Mouse (Mus musculus): ENCODE data around the gene Wnt7a. TPM values are rescaled to one million over a fixed set of nuclear protein-coding genes. Genes with fewer than 3 reads are reported as not detected.

Gene Wnt7a
- total RNA-seq (2021), result not detected
- long read RNA-seq, experiment 1, result 0 reads
- long read RNA-seq, experiment 2, result 0 reads

DNA sequence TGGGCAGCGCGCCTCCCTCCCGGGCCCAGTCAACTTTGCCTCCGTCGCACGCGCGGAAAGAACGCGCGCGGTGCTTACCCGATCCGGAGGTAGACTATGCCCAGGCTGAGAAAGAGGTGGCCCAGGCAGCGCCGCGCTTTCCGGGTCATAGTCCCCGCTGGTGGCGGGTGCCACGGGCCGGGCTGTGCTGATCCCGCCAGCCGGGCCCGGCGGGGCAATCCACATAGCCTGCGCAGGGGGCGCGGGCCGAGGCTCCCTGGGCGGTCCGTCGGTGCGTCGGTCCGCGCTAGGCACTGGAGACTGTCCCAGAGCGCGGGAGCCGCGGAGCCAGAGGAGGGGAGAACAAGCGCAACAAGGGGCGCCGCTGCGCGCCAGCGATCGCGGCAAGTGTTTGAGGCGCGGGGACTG is at the start of gene Wnt7a:
Gene Wnt7a (minus strand): TSS at position 403 of the 408 bp plus-strand sequence.
- peak; percentile 16 for DNase-seq

DNA sequence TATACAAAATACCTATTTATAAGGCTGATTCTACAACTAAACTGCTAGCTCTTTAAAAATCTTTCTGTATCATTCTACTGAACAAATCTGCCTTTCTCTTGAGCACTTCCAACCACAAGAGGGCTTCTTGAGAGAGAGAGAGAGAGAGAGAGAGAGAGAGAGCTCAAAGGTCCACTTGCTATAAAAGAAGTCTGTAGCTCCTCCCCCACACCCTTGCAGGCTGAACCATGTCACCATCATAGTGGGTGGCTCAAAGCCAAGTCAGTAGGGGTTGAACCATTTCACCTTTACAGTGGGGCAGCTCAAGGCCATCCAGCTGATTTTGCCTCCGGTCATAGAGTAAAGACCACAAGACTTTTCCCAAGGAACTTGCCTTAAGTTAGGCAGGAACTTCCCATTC is 48.3 kb upstream of the Wnt7a start:
- DNase-seq, result peak; percentile 22

DNA sequence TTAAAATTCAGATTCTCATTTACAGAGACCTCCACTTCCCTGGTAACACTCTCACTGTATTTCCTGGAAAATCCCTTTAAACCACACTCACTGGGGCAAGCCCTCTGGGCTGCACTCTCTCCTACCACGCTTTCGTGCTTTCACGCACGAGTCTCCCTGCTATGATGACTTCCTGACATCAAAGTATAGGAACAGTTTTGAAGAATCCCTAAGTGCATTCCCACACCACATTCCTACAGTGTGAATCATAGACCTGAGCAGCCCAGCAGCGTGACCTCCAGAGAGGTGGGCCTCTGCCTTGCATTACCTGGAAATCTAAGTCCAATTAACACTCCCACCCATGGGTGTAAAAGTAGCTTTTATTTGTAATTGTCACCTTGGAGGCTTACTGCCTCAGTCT is 43.4 kb upstream of the Wnt7a start:
- DNase-seq, result no peak

DNA sequence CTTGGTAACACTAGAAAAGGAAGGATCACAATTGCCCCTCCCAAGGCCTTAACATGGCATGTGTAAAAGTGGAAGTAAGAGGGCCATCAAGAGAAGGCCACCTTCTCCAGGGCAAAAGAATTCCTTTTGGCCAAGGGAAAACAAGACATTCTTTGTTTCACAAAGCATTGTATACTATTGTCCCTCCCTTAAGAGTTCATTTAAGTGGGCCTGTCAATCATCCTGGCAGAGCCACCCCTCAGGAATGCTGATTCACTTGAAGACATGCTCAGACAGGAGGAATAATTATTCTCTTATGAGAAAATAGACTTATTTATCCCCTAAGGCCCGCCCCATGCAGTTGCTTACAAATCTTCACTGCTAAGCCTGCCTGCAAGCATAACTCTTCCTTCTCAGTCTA is 40.9 kb upstream of the Wnt7a start:
- no peak for DNase-seq

DNA sequence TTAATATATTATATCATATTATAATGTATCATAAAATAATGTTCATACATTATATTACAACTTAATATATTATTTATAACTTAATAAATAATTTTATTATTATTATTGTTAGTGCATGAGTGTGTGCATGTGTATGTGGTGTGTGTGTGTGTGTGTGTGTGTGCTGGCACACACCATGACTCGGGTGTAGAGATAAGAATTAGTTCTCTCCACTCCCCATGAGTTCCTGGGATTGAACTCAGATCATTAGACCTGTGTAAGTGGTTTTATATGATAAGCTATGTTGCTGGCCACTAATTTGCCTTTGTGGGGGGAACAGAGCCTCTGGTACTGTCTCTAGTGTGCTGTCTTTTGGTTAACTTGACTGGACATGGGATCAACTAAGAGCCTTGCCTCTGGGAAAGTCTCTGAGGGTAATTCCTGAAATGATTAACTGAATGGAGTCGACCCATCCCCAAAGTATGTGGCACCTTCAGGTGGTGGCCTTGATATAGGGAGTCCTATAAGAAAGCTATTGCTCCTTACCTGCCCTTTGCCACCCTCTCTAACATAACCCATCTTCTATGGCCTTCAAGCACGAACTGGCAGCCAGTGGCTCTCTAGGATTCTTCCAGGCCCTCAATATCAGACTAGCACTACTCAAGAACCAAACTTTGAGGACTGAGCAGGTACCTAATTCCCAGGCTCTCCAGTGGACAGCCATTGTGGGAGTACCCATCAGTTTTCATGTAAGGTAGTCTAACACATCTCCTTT is 38.5 kb upstream of the Wnt7a start:
- DNase-seq, result no peak

DNA sequence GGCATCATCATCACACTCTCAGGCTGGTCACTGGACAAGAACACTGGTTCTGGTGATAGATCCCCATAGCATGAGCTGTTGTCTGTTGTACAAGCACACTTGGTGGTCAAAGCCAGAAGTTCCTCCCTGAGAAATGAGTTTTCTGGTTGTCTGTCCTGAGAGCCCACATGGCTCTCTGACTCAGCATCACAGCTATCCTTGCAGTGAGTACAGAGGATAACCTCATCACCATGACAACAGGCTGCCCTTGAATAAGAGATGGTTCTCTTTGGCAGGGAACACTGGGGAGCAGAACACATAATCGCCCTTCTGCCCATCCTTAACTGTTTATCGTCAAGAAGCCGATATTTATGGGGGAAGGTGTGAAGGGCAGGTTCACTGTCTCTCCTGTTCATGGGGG is 34.2 kb upstream of the Wnt7a start:
- no peak for DNase-seq

DNA sequence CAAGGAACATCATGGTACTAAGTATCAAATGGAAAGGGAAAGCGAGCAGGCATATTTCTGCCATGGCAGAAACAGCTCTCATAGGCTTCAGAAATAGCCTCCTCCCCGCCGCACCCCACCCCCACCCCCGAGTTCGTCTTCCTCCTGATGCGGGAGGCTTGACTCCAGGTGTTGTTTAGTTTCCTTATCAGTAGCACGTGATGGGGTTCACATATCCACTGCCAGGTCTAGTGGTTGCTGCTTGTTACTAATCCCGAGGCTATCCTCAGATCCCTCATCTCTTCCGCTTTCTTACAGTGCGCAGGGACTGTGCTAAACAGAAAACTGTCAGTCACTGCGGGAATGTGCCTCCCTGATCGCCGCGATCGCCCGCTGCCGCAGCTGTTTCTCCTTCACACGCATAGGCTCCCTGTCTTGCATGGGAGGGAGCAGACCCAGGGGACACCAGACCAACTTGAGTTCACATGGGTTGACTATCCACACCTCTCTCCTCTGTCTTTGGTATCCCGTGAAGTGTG is 30.0 kb upstream of the Wnt7a start:
- no peak for DNase-seq

DNA sequence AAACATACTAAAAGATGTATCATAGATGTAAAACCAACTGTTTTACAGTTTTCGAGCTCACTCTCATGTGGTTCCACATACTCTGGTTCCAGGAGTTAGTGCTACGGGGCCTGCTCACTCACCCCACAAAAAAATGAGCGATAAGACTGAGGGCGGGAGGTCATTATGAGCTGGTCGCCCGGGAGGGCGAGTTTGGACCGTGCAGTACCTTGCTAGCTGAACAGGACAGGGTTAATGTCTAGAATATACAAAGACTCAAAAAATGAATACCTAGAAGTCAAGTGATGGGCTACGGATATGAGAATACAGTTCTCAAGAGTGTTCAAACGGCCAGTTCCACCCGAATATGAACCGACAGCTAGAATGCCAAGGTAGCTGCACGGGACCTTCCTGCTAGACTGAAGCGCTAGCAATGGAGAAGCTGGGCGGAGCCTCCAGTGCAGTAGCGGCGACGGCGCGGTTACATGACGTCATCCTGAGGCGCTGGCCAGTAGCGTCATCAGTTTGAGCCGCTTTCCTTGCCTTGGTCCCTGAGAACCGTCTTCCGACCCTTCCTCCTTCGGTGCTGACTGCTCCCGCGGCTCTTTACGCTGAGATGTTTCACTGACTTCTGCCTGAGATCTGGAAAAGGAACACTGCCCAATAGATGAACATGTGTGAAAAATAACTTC is 29.4 kb upstream of the Wnt7a start:
- DNase-seq, result peak; percentile 97

DNA sequence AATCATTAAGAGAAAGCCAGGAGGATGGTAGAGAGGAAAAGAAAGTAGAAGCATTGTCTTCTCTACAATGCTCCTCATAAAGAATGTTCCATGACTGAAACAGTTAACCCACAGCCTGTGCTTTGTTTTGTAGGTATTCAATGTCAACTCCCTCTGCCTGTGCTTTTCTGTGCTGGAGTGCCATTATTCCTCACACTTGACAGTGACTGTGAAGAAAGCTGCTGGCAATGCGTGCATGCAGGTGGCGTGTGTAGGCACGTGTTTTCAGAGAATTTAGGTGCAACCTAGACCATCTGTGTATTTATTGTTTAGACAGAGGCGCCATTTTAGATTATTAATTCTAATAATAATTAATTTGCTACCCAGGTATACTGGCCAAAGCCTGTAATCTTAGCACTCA is 13.0 kb upstream of the Wnt7a start:
- DNase-seq, result no peak

DNA sequence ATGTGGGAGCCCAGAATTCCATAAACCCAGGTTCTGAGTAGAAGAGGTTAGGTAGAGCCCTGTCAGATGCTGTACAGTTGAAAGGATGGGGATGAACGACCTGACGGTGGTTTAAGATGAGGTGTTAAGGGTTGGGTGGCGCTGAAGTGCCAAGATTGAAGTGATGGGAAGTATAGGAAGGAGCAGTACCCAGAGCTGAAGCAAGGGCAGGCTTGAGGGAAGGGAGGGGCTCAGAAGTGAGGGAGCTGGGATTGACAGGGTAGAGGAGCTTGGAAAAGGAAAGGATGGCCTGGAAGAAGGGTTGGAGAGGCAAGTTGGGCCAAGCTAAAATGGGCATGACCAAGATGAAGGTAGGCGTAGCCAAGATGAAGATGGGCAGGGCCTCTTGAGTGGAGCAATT is 10.5 kb upstream of the Wnt7a start:
- no peak for DNase-seq

DNA sequence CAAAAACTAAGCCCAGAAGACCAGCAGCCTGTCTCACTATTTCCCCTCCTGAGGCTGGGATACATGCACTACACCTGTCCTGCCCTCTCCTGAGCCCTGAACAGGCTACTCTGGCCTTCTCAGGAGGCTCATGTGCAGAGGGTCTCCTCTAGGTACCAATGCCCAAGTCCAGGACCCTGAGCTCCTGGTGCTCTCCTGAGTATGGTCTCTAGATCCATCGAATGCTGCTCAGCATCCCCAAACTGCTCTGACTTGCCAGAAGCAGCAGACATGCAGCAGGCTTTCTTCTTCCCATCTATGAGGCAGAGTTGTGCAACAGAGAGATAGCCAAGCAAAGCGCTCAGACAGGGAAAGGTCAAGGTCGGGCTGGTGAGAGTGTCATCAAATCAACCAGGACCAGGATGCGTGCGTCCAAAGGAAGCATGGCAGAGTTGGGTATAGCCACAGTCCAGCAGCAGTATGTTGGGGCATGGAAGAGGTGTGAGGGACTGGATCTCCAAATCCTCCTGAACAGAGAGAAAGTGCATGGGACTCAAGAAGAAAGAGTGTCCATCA is 6.2 kb upstream of the Wnt7a start:
- no peak for DNase-seq

DNA sequence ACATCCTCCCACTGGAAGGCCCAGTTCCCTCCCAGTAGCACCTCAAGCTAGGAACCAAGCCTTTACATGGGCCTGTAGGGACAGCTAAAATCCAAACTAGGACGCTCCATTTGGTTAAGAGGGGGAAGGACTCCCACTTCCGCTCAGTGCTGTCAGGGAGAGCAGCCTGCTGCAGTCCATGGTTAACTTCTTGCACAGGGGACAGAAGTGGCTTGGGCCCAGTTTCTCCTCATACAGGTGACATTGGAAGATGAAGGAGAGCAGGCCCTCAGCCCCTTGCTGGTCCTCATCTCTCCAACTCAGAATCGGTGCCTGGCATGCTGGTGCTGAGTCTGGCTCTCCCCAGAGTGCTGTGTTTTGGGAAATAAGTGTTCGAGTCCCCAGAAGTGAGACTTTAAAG is 5.0 kb upstream of the Wnt7a start:
- no peak for DNase-seq

DNA sequence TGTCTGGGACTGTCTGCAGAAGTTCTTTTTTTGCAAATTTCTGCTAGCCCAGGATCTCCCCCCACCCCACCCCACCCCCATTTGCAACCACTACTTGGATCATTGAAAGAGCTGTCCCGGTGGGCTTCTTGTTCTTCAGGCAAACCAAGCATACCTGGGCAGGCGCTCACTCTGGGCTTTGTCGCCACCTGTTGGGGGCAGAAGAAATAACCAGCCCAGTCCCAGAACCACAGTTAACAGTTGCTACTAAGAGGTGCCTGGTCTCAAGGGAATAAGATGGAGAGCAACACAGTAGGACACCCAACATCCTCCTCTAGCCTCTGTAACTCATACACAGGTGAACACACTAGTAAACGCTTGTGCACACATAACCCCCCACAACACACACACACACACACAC is 3.7 kb upstream of the Wnt7a start:
- peak; percentile 33 for DNase-seq

DNA sequence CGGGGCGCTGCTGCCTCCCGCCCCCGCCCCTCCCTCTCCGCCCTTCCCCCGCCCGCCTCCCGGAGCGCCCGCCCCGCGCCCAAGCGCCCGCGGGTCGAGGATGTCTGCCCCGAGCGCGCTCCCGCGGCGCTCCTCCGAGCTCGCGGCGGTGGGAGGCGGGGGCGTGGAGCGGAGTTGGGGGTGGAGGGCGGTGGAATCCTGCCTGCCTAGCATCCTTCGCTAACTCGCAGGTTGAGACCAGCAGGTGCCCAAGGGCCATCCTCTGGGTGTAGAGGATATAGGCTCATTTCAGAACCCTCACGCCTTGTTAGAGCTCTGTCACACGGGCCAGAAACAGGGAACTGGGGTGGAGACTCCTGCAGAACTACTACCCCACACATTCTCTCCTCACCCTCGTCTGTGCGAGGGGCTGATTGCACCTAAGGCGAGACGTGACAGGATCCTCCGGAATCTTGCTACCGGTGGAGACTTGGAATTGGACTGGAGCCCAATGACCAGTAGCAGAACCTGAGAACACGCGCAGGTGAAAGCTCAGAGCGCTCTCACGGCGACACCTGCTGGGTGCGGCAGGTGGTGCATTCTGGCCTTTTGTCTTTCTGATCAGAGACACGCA is 312 bp upstream of the Wnt7a start:
- peak; percentile 84 for DNase-seq

DNA sequence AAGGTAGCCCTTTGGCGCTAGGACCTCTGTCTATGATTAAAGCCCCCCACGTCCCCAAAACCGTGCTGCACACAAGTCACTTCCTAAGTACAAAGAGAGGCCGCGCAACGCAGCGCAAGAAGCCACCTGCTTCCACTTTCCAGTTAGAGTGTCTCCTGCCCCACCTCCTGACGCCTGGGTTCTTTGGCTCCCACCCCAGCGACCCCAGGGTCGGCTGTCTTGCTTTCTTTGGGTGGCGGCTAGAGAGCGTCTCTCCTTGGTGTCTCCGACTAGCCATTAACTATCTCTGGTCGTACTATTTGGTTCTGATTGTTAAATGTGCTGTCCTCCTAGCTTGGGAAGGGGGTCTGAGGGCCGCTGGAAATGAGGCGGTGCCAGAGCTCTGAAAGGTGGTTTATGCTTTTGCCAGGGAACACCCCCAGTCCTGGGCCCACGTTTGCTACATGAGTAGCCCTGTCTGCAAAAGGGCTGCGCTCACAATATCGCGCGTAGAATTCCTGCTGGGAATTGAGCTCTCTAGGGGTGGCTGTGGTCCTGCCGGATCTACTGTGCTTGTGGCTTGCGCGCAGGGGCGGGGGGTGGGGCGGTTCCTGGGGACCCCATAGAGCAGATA is 889 bp downstream of the Wnt7a start:
- no peak for DNase-seq

DNA sequence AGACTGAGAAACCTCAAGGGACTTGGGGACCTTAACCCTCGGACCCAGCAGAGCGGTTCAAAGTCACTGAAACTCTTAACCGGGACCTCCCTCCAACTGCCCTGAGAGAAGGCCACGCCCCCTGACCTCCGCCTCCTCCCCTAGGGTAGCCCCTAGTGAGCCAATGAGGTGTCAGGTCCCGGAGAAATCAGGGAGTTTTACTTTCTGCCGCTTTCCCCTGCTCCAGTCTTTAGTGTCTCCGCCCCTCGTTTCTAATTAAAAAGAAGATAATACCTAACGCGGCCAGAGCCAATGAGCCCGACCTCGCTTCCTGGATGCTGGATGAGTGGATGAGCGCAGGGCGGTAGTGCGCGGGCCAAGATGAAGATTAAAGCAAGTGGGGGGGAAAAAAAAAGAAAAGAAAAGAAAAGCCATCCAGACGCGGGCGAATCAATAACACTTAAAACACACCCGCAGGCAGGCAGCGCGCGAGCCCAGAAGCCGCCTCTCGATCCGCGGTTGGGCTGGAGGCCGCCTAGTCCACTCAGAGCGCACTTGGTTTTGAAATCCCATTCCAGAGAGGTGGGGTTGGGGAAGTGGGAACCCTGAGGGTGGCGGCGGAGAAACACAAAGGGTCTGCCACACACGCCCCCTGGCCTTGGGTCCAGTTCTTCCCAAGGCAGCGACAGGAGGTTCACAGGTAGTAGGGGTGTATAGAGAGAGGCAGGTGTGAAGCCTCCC is 1.6 kb downstream of the Wnt7a start:
- no peak for DNase-seq

DNA sequence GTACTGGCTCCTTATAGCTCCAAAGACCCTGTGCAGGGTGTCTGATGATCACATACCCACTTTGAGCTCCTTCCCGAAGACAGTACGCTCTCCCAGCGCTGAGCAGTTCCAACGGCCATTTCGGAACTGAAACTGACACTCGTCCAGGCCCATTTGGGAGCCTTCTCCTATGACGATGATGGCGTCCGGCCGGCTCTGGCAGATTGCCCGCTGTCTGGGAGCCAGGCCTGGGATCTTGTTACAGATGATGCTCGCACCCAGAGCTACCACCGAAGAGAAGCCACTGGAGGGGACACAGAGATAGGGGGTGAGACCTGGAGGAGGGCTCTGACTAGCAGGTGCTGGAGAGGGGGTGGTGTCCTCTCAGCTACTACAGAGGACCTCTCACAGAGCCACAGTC is 2.5 kb downstream of the Wnt7a start:
- peak; percentile 12 for DNase-seq

DNA sequence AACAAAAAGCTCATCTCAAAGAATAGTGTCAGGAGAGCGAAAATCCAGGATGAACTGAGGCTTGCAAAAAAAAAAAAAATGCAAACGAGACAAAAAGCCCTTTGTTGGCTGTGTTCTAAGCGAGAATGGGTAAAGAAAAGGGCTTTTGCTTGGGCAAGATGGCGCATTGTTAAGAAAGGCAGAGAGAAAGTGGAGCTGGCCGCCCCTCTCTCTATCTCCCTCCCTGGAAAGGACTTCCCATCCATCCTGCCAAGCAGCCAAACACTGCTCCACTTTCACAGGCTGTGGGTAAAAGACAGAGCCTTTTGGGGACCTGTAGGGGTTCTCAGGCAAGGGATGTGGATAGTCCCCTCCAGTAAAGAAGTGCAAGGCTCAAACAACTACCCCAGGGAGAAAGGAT is 9.6 kb downstream of the Wnt7a start:
- no peak for DNase-seq

DNA sequence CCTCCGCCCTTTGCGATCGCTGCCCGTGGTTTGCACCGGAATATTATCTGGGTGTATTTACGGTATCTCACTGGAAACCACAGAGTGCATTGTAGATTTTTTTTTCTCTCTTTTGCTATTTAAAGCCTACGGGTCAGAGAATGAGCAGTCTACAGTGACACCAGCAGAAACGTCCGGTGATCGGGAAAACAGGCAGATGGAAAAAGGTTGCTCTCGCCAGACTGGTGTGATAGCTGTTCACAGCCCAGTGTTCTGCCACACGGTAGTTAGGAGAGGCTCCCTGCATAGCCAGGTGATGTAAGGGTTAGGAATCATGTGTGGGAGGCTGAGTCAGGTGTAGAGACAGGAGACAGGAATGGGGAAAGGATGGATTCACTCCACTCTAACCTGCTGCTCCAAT is 10.6 kb downstream of the Wnt7a start:
- no peak for DNase-seq

DNA sequence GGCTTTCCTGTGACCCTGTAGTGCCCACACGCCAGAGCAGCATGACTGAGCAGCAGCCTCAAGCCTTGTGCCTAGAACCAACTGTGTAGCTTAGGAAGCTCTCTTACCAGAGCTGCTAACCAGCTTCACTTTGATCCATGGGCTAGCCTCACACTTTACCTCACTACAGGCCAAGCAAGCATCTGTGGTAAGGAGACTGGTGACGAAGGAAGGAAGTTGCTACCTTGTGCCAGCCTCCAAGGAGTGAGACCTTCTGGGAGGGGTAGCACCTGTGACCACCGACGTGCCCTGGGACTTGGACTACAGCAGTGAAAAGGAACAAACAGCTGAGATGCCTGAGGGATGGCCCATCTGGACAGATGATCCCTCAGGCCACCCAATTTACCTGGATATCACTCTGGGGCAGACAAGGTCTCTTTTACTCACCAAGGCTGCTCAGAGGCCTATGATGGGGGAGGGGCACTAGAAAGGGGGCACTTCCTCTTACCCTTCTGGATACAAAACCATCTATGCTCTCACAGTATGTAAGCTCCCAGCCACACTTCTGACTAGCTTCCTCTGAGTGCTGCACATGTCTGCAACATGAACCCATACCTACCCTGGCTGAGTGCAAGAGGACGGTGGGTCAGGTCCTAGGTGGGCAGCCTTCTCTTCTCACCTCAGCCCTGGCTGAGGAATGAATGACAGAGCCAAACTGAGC is 18.5 kb downstream of the Wnt7a start:
- no peak for DNase-seq

DNA sequence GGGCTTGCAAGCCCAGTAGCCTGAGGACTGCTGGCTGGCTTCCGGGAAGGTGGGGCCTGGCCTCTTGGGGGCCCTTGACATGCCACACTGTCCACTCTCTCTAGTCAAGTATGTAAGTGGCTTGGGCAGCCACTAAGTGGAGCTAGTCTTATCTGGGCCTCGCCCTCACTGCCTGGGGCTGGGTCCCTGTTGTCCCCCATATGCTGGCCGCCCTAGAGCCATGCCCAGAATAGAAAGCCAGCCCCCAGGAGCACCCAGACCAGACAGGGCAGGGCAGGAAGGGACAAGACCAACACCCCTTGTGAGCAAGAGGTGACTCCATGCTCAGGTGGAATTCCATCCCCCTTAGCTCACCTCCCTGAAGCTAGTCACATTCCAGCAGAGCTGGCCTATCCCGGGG is 22.0 kb downstream of the Wnt7a start:
- no peak for DNase-seq
